Mouse (Mus musculus): ENCODE results near the gene BC067074.

DNA sequence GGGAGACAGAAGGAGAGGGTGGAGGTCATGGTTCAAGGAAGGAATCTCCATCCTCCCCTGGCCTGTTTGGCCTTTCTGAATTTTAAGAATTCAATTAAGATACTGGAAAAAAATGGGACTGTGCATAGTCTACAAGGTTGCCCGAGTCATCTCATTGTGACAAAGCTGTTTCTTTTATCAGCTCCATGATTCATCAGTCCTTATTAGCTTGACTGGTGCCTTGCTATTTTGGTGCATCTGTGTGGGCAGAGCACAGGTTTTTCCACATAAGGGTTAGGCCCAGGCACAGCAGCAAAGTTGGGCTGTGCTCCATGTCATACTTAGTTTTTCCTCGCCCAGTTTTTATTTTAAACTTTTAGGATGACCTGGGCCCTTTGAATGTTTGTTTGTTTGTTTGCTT, 36.2 kb upstream of the BC067074 start:
- TF ChIP-seq CTCF (conservative IDR thresholded peaks at IDR 0.05; ENCODE audit: insufficient read depth, insufficient read length, low read depth, low read length) (no peak), POLR2A (IDR thresholded peaks at IDR 0.05; ENCODE audit: low read depth, low read length) (no peak)
